Mouse (Mus musculus): Measurements from ENCODE around the gene Ap4s1. TPM values are rescaled to one million over a fixed set of nuclear protein-coding genes. Genes with fewer than 3 reads are reported as not detected.
"Not testable (repeated sequence)": the region's sequence is repeated elsewhere in the genome, so short reads cannot be mapped to it uniquely, and the experiment has no call there.

The Ap4s1 gene
- 27.6 and 35.2 TPM in 2 replicates for polyA plus RNA-seq (2015; fragmentation: Nextera tagmentation; extraction: Ambion mirVana)

DNA sequence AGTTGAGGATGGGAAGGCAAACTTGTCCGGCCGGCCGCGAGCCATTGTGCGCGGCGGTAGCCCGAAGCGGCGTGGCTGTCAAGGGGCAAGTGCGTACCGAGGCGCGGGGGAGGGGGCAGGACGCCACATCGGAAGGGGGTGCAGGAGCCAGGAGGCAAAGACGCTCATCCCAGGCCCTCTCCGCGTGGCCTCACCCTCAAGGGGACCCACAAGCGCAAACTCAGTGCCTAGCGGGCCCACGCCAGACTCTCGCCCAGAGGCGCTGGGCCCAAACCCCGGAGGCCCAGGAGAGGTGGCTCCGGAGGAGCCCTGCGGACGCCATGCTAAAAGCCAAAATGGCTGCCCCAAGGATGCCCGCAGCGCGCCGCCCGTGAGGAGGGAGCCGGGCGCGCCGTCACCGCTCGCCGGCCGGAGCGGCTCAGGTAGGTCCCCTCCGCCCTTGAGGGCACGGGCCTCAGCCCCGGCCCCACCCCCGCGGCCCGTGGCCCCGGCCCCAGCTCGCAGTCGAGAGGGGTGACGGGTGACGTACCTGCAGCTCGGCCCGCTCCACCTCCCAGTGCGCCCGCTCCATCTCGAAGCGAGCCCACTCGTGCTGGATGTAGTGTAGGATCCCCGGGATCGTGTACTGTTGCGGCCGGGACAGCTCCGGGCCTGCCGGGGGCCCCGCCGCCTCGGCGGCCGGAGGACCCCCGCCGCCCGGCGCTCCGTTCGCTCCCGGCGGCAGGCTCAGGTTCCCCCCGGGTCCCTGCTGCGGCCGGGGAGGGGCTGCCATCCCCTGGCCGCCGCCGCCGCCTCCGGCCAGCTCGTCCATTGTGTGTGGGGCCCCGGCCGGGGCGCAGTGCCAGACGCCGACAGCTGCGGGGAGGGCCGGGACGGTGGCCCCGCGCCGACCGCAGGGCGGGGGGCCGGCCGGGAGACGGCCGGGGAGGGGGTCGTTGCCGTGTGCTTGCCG is at the start of gene Ap4s1:
Gene Ap4s1, plus strand, starts transcription at position 141 of the 952 bp plus-strand sequence.
- Histone ChIP-seq H3K9me3 (no peaks in the 10 kb centered on the region), H3K36me3 (0 out of 2 replicates have a peak, but pooled peaks cover 2% of the 10 kb centered on the region), H3K4me1 (peaks cover 53% of the 10 kb centered on the region), H3K27ac (replicated peaks) (peak within 1 kb of the TSS; percentile 100), H3K4me3 (peak within 1 kb of the TSS; percentile 99), H3K9ac (peak within 1 kb of the TSS; percentile 100), H3K4me2 (peak within 1 kb of the TSS; percentile 87), H3K27me3 (replicated peaks) (no peaks in the 10 kb centered on the region)
- peak; percentile 73 for ATAC-seq (ENCODE audit: extremely low read depth, insufficient number of reproducible peaks, low FRiP score, low TSS enrichment)
- 2% methylated on average over 99 of the region's 108 CpGs for WGBS

DNA sequence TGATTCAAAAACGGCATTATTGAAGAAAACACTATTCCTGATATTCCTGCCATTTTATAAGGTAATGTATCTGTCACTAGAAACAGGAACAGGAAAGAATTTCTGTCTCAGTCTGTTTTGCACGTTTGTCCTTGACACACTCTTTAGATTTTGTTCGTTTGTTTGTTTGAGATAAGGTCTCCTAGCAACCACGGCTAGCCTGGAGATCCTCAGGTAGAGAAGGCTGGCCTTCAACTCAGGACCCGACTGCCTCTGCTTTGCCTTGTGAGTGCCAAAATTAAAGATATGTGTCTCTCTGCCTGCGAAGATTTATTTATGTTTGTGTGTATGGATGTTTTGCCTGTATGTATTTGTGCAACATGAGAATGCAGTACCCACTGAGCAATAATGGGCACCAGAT is 49.0 kb upstream of the Ap4s1 start:
- Histone ChIP-seq H3K27me3 (replicated peaks) (no peaks in the 10 kb centered on the region), H3K36me3 (peaks cover 25% of the 10 kb centered on the region), H3K9ac (no peak overlapping the region), H3K27ac (replicated peaks) (peak overlapping the region; percentile 36), H3K4me2 (no peak overlapping the region), H3K4me3 (no peak overlapping the region), H3K9me3 (no peaks in the 10 kb centered on the region), H3K4me1 (peaks cover 29% of the 10 kb centered on the region)
- ATAC-seq (ENCODE audit: extremely low read depth, insufficient number of reproducible peaks, low FRiP score, low TSS enrichment): no peak
- whole genome bisulfite sequencing: 23% methylated on average over 6 of the region's 6 CpGs

DNA sequence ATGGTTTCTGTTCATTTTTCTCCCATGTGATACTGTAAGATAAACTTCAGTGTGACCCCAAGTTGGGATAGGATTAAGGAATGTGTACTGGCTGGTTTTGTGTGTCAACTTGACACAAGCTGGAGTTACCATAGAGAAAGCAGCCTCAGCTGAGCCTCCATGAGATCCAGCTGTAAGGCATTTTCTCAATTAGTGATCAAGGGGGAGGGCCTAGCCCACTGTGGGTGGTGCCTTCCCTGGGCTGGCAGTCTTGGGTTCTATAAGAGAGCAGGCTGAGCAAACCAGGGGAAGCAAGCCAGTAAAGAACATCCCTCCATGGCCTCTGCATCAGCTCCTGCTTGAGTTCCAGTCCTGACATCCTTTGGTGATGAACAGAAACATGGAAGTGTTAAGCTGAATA is 41.4 kb upstream of the Ap4s1 start:
- ATAC-seq (ENCODE audit: extremely low read depth, insufficient number of reproducible peaks, low FRiP score, low TSS enrichment); H3K4me2 ChIP-seq; H3K27me3 ChIP-seq (replicated peaks); H3K27ac ChIP-seq (replicated peaks); H3K9me3 ChIP-seq; H3K9ac ChIP-seq; H3K4me3 ChIP-seq; H3K4me1 ChIP-seq: not testable (repeated sequence)
- H3K36me3 ChIP-seq: peaks cover 58% of the 10 kb centered on the region

DNA sequence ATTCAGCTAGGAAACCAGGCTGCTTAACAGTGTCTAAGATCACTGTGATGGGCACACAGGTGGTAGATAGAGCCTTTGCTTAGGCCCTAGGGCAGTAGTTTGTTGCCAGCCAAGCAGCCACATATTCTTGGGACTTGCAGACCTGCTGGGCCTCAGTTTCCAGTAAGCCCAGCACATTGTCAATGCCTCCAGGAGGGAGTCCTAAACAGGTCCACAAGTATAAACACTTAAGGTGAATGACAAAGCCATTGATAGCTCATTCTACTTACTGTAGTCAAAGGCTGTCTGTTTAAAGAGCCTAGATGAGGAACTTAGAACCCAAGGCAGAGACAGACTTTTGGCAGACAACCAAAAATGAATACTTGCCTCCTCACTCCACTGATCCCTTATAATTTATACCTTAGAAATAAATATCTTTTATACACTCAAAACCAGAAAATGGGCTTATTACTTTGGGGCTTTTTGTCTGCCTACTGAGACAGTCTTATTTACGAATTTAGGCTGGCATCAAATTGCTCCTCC is 34.8 kb upstream of the Ap4s1 start:
- no peaks in the 10 kb centered on the region for H3K9me3 ChIP-seq
- H3K4me3 ChIP-seq: no peak overlapping the region
- H3K9ac ChIP-seq: no peak overlapping the region
- no peak overlapping the region for H3K27ac ChIP-seq (replicated peaks)
- ATAC-seq (ENCODE audit: extremely low read depth, insufficient number of reproducible peaks, low FRiP score, low TSS enrichment): no peak
- no peaks in the 10 kb centered on the region for H3K27me3 ChIP-seq (replicated peaks)
- 82% methylated on average over 1 of the region's 1 CpGs for WGBS
- no peak overlapping the region for H3K4me2 ChIP-seq
- H3K4me1 ChIP-seq: peaks cover 8% of the 10 kb centered on the region
- H3K36me3 ChIP-seq: peaks cover 27% of the 10 kb centered on the region

DNA sequence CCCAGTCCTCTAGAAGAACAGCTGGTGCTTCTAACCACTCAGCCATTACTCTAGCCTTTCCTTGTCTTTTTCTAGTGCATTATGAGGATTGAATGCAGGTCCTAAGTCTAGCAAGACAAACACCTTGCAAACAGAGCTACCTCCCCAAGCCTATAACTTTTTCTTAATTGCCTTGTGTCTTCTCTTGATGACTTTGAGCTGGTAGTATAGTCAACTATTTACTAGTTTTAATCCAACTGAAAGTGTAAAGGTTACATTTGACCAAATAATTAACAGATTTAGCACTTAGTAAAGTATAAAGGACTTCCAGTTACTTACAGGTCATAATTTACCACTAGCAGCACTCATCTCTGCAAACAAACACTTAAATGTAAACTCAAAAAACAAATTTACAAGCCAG is 27.8 kb upstream of the Ap4s1 start:
- Histone ChIP-seq H3K27me3 (replicated peaks) (no peaks in the 10 kb centered on the region), H3K4me3 (no peak overlapping the region), H3K36me3 (no peaks in the 10 kb centered on the region), H3K27ac (replicated peaks) (no peak overlapping the region), H3K4me2 (no peak overlapping the region), H3K9me3 (no peaks in the 10 kb centered on the region), H3K4me1 (peaks cover 42% of the 10 kb centered on the region), H3K9ac (no peak overlapping the region)
- no peak for ATAC-seq (ENCODE audit: extremely low read depth, insufficient number of reproducible peaks, low FRiP score, low TSS enrichment)

DNA sequence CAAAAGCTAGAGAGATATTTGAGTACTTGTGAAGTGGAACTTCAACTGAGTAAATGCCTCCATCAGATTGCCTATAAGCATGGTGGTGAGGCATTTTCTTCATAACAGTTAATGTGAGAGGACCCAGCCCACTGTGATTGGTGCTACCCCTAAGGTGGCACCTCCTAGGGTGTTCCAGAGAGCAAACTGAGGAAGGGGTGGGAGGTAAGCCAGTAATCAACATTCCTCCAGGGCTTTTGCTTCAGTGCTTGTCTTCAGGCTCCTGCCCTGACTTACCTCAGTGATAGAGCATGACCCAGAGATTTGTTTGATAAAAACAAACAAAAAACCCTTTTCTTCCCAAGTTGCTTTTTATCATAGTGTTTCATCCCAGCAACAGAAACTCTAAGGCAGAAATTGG is 26.9 kb upstream of the Ap4s1 start:
- no peaks in the 10 kb centered on the region for H3K9me3 ChIP-seq
- no peak for ATAC-seq (ENCODE audit: extremely low read depth, insufficient number of reproducible peaks, low FRiP score, low TSS enrichment)
- H3K27ac ChIP-seq (replicated peaks): no peak overlapping the region
- no peaks in the 10 kb centered on the region for H3K36me3 ChIP-seq
- no peak overlapping the region for H3K4me3 ChIP-seq
- H3K4me2 ChIP-seq: no peak overlapping the region
- no peaks in the 10 kb centered on the region for H3K27me3 ChIP-seq (replicated peaks)
- H3K4me1 ChIP-seq: peaks cover 45% of the 10 kb centered on the region
- H3K9ac ChIP-seq: no peak overlapping the region

DNA sequence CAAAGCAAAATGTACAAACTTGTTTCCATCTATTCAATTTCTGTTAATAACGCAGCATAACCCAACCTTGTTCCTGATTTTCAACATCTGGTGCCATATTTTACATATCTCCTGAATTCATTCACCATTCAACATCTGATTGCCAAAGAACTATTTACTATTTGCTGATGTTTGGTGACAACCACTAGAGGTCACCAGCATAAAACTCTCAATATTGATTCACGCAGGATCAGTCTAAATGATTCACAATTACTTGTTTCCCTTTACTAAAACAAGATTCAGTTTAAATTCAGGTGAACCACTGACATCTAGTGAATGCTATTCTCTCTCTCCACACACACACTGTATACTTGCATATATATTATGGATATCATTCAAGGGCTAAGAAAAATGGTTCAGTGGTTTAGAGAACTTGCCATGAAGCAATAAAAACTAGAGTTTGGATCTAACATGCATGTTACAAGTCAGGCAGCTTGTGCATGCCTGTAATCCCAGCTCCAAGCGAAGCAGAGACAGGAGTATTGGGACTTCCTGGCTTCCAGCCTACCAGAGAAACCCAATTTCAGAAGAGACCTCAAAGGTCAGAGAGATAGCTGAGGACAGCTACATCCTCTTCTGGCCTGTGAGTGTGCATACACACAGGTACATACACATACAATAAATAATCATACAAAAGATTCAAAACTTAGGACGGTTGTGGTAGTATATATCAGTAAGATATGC is 24.0 kb upstream of the Ap4s1 start:
- H3K36me3 ChIP-seq: no peaks in the 10 kb centered on the region
- H3K4me3 ChIP-seq: no peak overlapping the region
- H3K27ac ChIP-seq (replicated peaks): 0 out of 2 replicates have a peak overlapping the region, but pooled peaks have one; percentile 39
- H3K4me1 ChIP-seq: peaks cover 58% of the 10 kb centered on the region
- no peak overlapping the region for H3K4me2 ChIP-seq
- WGBS: 64% methylated on average over 4 of the region's 4 CpGs
- no peaks in the 10 kb centered on the region for H3K27me3 ChIP-seq (replicated peaks)
- no peak for ATAC-seq (ENCODE audit: extremely low read depth, insufficient number of reproducible peaks, low FRiP score, low TSS enrichment)
- H3K9ac ChIP-seq: no peak overlapping the region; the same call in 1 of the 2 replicates
- H3K9me3 ChIP-seq: no peaks in the 10 kb centered on the region

DNA sequence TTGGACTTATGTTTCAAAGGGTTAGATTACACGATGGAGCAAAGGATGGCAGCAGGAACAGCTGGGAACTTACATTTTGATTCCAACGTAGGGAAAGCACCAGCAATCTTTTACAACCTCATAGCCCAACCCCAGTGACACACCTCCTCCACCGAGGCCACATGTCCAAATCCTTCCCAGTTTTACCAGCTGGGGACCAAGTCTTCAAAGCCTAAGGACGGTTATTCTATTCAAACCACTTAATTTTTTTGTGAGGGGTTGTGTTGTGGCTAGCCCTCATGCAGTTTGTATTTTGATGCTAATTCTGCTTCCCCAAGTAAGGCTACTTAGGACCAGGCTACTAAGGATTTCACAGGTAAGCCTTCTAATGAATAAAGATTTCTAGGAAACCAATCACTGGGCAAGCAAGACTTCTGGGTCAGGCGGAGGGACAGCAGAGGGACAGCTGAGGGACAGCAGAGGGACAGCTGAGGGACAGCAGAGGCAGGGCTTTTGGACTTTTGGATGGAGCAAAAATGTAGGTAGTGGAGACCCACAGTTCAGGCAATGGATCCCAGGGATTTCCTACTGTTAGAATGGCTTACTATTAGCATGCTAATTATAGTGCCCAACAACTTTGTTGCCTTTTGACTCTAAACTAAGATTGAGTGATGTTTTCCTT is 19.5 kb upstream of the Ap4s1 start:
- H3K27ac ChIP-seq (replicated peaks): no peak overlapping the region; the same call in 1 of the 2 replicates
- peaks cover 71% of the 10 kb centered on the region for H3K4me1 ChIP-seq
- H3K9ac ChIP-seq: no peak overlapping the region
- ATAC-seq (ENCODE audit: extremely low read depth, insufficient number of reproducible peaks, low FRiP score, low TSS enrichment): no peak
- no peaks in the 10 kb centered on the region for H3K36me3 ChIP-seq
- H3K27me3 ChIP-seq (replicated peaks): no peaks in the 10 kb centered on the region
- no peaks in the 10 kb centered on the region for H3K9me3 ChIP-seq
- H3K4me2 ChIP-seq: no peak overlapping the region
- 49% methylated on average over 5 of the region's 5 CpGs for WGBS
- H3K4me3 ChIP-seq: no peak overlapping the region

DNA sequence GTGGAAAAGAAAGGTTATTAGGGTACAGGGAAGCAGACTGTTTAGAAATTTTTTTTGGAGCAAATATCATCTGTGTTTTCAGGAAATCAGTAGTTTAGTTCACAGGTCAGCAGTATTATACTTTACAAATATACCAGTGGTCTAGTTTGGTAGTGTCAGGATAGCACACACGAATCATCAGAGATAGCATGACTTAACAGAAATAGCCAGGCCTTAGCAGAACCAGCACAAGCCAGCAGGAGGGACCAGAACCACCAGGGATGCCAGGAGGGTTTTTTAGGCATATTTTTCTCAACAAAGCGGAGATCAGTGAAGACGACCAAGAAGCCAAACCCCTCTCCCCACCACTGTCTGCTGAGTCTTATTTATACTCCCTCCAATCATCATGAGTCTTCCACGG is 17.6 kb upstream of the Ap4s1 start:
- H3K9ac ChIP-seq: no peak overlapping the region
- no peak overlapping the region for H3K27ac ChIP-seq (replicated peaks)
- no peak for ATAC-seq (ENCODE audit: extremely low read depth, insufficient number of reproducible peaks, low FRiP score, low TSS enrichment)
- no peaks in the 10 kb centered on the region for H3K9me3 ChIP-seq
- no peaks in the 10 kb centered on the region for H3K36me3 ChIP-seq
- no peak overlapping the region for H3K4me2 ChIP-seq
- H3K4me3 ChIP-seq: no peak overlapping the region
- no peaks in the 10 kb centered on the region for H3K27me3 ChIP-seq (replicated peaks)
- WGBS: 50% methylated on average over 4 of the region's 4 CpGs
- H3K4me1 ChIP-seq: peaks cover 75% of the 10 kb centered on the region

DNA sequence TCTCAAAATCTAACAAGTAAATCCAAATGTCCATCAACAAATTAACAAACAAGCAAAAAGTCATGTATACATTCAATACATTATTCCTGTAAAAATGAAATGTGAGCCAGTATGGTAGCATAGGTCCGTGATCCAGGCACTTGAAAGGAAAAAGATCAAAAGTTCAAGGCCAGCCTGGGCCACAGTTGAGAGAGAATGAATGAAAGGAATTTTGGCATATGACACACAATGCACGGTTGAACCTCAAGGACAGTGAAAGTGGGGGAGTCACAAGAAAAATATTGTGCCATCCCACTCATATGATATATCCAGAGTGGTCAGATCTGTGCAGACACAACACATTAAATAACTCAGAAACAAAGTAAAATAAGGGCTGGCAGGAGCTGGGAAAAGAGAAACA is 14.4 kb upstream of the Ap4s1 start:
- no peak overlapping the region for H3K4me3 ChIP-seq
- no peaks in the 10 kb centered on the region for H3K27me3 ChIP-seq (replicated peaks)
- no peaks in the 10 kb centered on the region for H3K36me3 ChIP-seq
- no peak overlapping the region for H3K4me2 ChIP-seq
- ATAC-seq (ENCODE audit: extremely low read depth, insufficient number of reproducible peaks, low FRiP score, low TSS enrichment): no peak
- H3K9me3 ChIP-seq: no peaks in the 10 kb centered on the region
- no peak overlapping the region for H3K9ac ChIP-seq
- peaks cover 85% of the 10 kb centered on the region for H3K4me1 ChIP-seq
- H3K27ac ChIP-seq (replicated peaks): no peak overlapping the region
- 32% methylated on average over 2 of the region's 2 CpGs for WGBS

DNA sequence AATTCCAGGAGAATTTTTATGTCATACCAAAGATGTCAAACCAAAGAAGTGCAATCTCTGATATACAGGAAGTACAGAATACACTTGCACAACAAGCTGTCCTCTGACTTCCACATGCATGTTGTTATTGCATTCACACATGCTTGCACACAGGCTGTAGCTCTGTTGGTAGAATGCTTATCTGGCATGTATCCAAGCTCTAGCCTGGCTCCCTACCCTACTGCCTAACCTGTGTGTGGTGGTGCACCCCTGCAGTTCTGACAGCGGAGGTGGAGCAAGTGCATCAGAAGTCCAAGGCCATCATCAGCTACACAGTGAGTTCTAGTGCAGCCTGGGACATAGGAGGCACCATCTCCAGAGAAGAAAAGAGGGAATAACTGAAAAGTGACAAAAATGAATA is 12.0 kb upstream of the Ap4s1 start:
- peaks cover 72% of the 10 kb centered on the region for H3K4me1 ChIP-seq
- no peaks in the 10 kb centered on the region for H3K27me3 ChIP-seq (replicated peaks)
- peaks cover 7% of the 10 kb centered on the region; the same call in 1 of the 2 replicates for H3K36me3 ChIP-seq
- H3K9ac ChIP-seq: no peak overlapping the region
- ATAC-seq (ENCODE audit: extremely low read depth, insufficient number of reproducible peaks, low FRiP score, low TSS enrichment): no peak
- H3K27ac ChIP-seq (replicated peaks): no peak overlapping the region
- H3K9me3 ChIP-seq: no peaks in the 10 kb centered on the region
- H3K4me3 ChIP-seq: no peak overlapping the region
- WGBS: 47% methylated on average over 1 of the region's 1 CpGs
- no peak overlapping the region for H3K4me2 ChIP-seq

All from heart, embryonic 13.5 days (tissue).